Mouse (Mus musculus): Measurements from ENCODE around the gene Klhl29. TPM values are rescaled to one million over a fixed set of nuclear protein-coding genes. Genes with fewer than 3 reads are reported as not detected.

Gene Klhl29
- polyA plus RNA-seq, 1 experiment from 2014 or later: 2.0 TPM

DNA sequence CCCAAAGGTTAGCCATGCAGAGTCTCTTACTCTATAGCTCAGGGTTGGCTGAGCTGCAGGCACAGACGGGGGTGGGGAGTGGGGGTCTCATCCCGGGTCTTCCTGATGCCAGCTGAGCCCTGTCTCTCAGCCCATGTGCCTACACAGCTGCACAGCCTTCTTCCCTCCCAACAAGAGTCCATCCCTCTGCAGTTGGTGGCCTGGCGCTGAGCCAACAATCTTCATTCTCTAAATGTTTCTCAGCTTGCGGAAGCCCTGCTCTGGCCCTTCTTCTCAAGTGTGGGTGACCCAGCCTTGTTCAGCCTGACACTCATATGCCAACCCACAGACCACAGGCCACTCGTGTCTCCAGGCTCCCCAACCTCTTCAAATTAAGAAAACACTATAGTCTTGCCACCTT lies 138.4 kb downstream of the Klhl29 start:
- Histone ChIP-seq H3K27ac (ENCODE audit: low read depth, low read length) (no peak overlapping the region), H3K27me3 (ENCODE audit: control insufficient read depth, insufficient read depth, low read length) (no peaks in the 10 kb centered on the region), H3K9ac (ENCODE audit: low read length) (no peak overlapping the region), H3K4me2 (ENCODE audit: low read depth) (no peak overlapping the region), H3K4me1 (ENCODE audit: control insufficient read depth, insufficient read depth, low read length) (0 out of 2 replicates have a peak, but pooled peaks cover 3% of the 10 kb centered on the region), H3K36me3 (ENCODE audit: control insufficient read depth, insufficient read depth, low read length) (no peaks in the 10 kb centered on the region), H3K9me3 (ENCODE audit: control insufficient read depth, low read length) (no peaks in the 10 kb centered on the region), H3K4me3 (ENCODE audit: low read depth, low read length) (no peak overlapping the region)
- ATAC-seq (ENCODE audit: insufficient read depth, low FRiP score, low TSS enrichment) (no peak), DNase-seq (ENCODE audit: low spot score) (no peak)
- WGBS: 75% methylated on average over 5 of the region's 5 CpGs

DNA sequence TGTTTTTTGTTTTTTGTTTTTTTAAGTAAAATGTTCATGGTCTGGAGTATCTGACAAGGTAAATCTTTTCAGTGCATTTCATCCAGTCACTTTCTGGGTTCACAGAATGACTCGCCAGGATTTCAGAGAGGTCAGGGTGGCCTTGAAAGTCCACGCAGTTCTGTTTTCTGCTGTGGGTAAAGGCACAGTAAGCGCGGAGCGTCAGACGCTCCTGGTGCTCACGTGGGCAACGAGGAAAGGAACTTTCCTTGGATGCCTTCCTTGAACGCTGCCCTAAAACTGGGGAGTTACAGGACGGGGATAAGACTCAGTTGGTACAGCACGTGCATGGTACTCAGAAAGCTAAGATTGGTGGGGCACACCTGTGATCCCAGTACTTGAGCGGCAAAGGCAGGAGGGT lies 139.9 kb downstream of the Klhl29 start:
- no peak overlapping the region for H3K4me3 ChIP-seq (ENCODE audit: low read depth, low read length)
- ATAC-seq (ENCODE audit: insufficient read depth, low FRiP score, low TSS enrichment) (no peak), DNase-seq (ENCODE audit: low spot score) (no peak)
- H3K27ac ChIP-seq (ENCODE audit: low read depth, low read length): no peak overlapping the region
- H3K36me3 ChIP-seq (ENCODE audit: control insufficient read depth, insufficient read depth, low read length): no peaks in the 10 kb centered on the region
- H3K27me3 ChIP-seq (ENCODE audit: control insufficient read depth, insufficient read depth, low read length): no peaks in the 10 kb centered on the region
- no peak overlapping the region for H3K4me2 ChIP-seq (ENCODE audit: low read depth)
- WGBS: 90% methylated on average over 12 of the region's 12 CpGs
- H3K9ac ChIP-seq (ENCODE audit: low read length): no peak overlapping the region
- no peaks in the 10 kb centered on the region for H3K9me3 ChIP-seq (ENCODE audit: control insufficient read depth, low read length)
- H3K4me1 ChIP-seq (ENCODE audit: control insufficient read depth, insufficient read depth, low read length): 0 out of 2 replicates have a peak, but pooled peaks cover 3% of the 10 kb centered on the region

DNA sequence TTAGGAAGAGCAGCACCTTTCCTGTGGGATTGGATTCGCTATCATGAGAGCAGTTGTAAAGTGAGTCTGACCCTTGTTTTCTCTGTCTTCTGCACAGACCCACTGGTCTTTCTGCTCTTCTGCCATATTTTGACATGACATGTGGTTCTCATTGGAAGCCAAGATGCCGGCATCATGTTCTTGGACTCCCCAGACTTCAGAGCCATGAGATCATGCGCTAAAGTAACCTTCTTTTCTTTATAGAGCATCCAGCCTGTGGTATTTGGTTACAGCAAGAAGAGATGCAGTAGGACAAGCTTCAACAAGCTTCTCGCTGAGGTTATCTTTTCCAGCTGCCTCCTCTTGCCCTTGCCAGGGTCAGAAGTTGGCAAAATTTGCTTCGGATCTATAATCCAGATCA lies 145.0 kb downstream of the Klhl29 start:
- no peaks in the 10 kb centered on the region for H3K27me3 ChIP-seq (ENCODE audit: control insufficient read depth, insufficient read depth, low read length)
- no peak overlapping the region for H3K4me2 ChIP-seq (ENCODE audit: low read depth)
- H3K4me1 ChIP-seq (ENCODE audit: control insufficient read depth, insufficient read depth, low read length): no peaks in the 10 kb centered on the region
- H3K9ac ChIP-seq (ENCODE audit: low read length): no peak overlapping the region
- no peaks in the 10 kb centered on the region for H3K9me3 ChIP-seq (ENCODE audit: control insufficient read depth, low read length)
- no peak overlapping the region for H3K27ac ChIP-seq (ENCODE audit: low read depth, low read length)
- ATAC-seq (ENCODE audit: insufficient read depth, low FRiP score, low TSS enrichment) (no peak), DNase-seq (ENCODE audit: low spot score) (no peak)
- no peak overlapping the region for H3K4me3 ChIP-seq (ENCODE audit: low read depth, low read length)
- WGBS: 90% methylated on average over 5 of the region's 5 CpGs
- no peaks in the 10 kb centered on the region for H3K36me3 ChIP-seq (ENCODE audit: control insufficient read depth, insufficient read depth, low read length)

DNA sequence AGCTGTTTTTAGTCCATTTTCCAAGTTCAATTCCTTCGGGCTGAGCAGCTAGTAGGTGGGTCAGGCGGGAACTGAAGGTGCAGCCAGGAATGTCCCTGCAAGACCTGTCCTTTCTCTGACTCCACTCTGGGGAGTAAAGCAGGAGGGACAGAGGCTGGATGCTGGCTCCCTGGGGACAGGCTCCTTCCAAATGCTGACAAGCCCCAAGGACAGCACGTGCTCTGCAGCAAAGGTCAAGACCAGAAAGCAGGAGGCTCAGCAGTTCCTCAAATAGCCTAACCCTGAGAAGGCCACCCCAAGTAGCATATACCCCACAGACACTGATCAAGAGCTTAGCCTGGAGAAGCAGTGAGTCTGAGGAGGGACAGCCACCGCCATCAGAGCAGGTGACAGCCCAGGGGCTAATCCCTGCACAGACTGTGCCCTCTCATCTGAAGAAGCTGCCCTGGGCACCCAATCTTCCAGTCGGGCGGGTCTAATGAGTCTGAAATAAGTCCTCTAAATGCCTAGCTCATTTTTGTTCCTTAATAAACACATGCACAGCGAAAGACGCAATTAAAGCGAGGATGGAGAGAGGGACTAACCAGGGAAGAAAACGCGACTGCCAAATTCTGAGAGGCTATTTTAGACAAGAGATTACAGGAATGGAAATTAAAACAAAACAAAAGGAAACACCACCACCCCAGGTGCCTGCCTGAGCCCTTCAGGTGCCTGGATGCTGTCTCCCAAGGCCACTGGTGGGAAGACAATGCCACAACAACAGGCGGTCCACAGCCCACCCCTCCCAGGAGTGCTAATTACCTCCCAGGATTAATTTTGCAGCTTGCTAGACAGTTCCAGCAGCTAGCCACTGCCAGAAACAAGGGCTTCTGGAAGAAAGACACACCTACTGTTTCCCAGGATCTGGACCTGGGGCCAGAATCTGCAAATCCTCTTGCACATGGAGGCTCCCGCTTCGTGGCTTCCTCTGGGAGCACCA lies 148.5 kb downstream of the Klhl29 start:
- Histone ChIP-seq H3K27ac (ENCODE audit: low read depth, low read length) (no peak overlapping the region), H3K4me3 (ENCODE audit: low read depth, low read length) (no peak overlapping the region), H3K27me3 (ENCODE audit: control insufficient read depth, insufficient read depth, low read length) (no peaks in the 10 kb centered on the region), H3K9ac (ENCODE audit: low read length) (no peak overlapping the region), H3K9me3 (ENCODE audit: control insufficient read depth, low read length) (no peaks in the 10 kb centered on the region), H3K4me1 (ENCODE audit: control insufficient read depth, insufficient read depth, low read length) (no peaks in the 10 kb centered on the region), H3K36me3 (ENCODE audit: control insufficient read depth, insufficient read depth, low read length) (no peaks in the 10 kb centered on the region), H3K4me2 (ENCODE audit: low read depth) (no peak overlapping the region)
- WGBS: 65% methylated on average over 14 of the region's 14 CpGs
- no peak for DNase-seq (ENCODE audit: low spot score)
- ATAC-seq (ENCODE audit: insufficient read depth, low FRiP score, low TSS enrichment): no peak

DNA sequence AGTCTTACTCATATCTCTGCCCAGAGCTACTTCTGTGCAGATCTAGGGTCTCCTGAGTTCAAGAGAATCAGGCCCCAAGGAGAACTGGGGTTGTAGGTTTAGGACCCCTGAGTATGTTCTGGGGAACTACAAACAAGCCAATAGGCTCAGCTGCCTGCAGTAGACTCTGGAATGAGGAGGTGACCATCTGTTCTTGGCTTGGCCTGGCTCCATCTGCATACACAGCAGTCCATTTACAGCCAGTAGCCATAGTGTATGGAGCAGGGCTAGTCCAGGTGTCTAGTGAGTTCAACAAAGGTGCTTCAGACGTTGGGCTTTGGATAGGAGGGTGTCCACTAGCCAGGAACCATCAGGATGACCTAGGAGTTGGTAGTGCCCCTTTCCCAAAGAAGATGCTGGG lies 151.9 kb downstream of the Klhl29 start:
- DNase-seq (ENCODE audit: low spot score) (no peak), ATAC-seq (ENCODE audit: insufficient read depth, low FRiP score, low TSS enrichment) (no peak)
- H3K27ac ChIP-seq (ENCODE audit: low read depth, low read length): no peak overlapping the region
- 59% methylated on average over 1 of the region's 1 CpGs for WGBS
- no peak overlapping the region for H3K4me2 ChIP-seq (ENCODE audit: low read depth)
- no peak overlapping the region for H3K9ac ChIP-seq (ENCODE audit: low read length)
- H3K4me1 ChIP-seq (ENCODE audit: control insufficient read depth, insufficient read depth, low read length): no peaks in the 10 kb centered on the region
- H3K36me3 ChIP-seq (ENCODE audit: control insufficient read depth, insufficient read depth, low read length): no peaks in the 10 kb centered on the region
- no peak overlapping the region for H3K4me3 ChIP-seq (ENCODE audit: low read depth, low read length)
- no peaks in the 10 kb centered on the region for H3K9me3 ChIP-seq (ENCODE audit: control insufficient read depth, low read length)
- no peaks in the 10 kb centered on the region for H3K27me3 ChIP-seq (ENCODE audit: control insufficient read depth, insufficient read depth, low read length)

DNA sequence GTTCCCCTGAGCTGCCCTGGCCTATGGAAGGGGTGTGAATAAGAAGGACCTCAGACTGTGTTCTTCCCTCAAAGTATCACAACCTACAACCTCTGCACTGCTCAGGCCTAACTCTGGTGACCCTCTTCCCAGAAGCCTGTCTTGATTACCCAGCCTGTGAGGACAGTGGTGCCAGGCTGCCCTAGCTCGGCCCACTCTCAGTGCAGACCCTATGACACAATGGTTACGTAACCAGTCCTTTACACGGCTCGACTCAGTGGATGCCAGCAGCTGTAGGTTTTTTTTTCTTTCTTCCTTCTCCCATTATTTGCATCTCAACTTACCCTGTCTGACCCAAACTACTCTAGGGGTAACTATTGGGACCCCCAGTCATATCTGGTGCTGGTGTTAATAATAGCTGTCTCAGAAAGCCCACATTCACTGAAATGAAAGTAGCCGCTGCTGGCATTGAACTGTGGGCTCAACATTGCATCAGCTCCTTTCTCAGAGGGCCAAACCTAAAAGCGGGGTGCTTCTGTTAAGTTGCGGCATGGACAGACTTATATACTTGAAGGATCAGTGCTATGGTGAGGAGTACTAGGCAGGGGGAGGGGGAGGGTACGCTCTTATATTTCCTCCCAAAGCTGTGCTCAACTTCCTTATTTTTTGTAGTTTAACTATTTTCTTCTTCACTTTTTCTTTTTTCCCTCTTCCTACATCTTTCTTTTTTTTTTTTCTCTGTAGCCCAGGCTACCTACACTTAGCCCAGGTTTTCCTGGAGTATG lies 152.9 kb downstream of the Klhl29 start:
- Histone ChIP-seq H3K4me2 (ENCODE audit: low read depth) (no peak overlapping the region), H3K27ac (ENCODE audit: low read depth, low read length) (no peak overlapping the region), H3K4me3 (ENCODE audit: low read depth, low read length) (no peak overlapping the region), H3K36me3 (ENCODE audit: control insufficient read depth, insufficient read depth, low read length) (no peaks in the 10 kb centered on the region), H3K9me3 (ENCODE audit: control insufficient read depth, low read length) (no peaks in the 10 kb centered on the region), H3K4me1 (ENCODE audit: control insufficient read depth, insufficient read depth, low read length) (no peaks in the 10 kb centered on the region), H3K27me3 (ENCODE audit: control insufficient read depth, insufficient read depth, low read length) (no peaks in the 10 kb centered on the region), H3K9ac (ENCODE audit: low read length) (no peak overlapping the region)
- DNase-seq (ENCODE audit: low spot score) (no peak), ATAC-seq (ENCODE audit: insufficient read depth, low FRiP score, low TSS enrichment) (no peak)
- 93% methylated on average over 8 of the region's 8 CpGs for WGBS

DNA sequence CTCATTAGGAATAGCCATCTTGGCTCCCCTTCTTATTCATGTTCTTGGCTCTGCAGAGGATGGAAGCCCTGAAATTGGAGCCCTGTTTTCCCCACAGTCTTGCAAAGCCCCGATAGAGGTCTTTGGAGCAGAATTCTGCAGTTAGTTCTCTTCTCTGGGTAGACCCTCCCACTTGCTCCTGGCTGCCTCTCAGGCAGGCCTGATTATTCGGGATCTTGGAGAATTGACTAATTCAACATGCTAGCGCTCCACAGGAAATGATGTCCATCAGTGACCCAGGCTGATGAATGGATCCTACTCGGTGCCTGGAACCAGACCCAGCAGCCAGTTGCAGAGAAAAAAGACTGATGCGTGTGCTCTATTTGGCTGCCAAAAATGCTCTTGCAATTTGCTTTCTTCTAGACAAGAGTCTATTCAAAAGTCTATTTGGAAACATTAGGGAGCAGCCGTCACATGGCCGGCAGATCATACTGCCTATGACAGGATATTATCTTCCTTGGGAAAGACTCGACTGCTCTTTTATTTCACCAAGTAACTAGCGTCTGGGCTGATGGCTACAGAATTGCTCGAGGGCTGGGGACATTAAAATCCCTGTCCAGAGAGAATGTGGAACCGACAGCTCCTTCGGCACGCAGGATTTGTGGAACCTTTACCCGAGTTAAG lies 155.4 kb downstream of the Klhl29 start:
- Histone ChIP-seq H3K27ac (ENCODE audit: low read depth, low read length) (no peak overlapping the region), H3K9me3 (ENCODE audit: control insufficient read depth, low read length) (no peaks in the 10 kb centered on the region), H3K4me1 (ENCODE audit: control insufficient read depth, insufficient read depth, low read length) (peaks cover 8% of the 10 kb centered on the region), H3K4me2 (ENCODE audit: low read depth) (no peak overlapping the region), H3K27me3 (ENCODE audit: control insufficient read depth, insufficient read depth, low read length) (no peaks in the 10 kb centered on the region), H3K36me3 (ENCODE audit: control insufficient read depth, insufficient read depth, low read length) (no peaks in the 10 kb centered on the region), H3K4me3 (ENCODE audit: low read depth, low read length) (no peak overlapping the region), H3K9ac (ENCODE audit: low read length) (no peak overlapping the region)
- DNase-seq (ENCODE audit: low spot score): no peak
- 75% methylated on average over 14 of the region's 14 CpGs for WGBS
- ATAC-seq (ENCODE audit: insufficient read depth, low FRiP score, low TSS enrichment): no peak

DNA sequence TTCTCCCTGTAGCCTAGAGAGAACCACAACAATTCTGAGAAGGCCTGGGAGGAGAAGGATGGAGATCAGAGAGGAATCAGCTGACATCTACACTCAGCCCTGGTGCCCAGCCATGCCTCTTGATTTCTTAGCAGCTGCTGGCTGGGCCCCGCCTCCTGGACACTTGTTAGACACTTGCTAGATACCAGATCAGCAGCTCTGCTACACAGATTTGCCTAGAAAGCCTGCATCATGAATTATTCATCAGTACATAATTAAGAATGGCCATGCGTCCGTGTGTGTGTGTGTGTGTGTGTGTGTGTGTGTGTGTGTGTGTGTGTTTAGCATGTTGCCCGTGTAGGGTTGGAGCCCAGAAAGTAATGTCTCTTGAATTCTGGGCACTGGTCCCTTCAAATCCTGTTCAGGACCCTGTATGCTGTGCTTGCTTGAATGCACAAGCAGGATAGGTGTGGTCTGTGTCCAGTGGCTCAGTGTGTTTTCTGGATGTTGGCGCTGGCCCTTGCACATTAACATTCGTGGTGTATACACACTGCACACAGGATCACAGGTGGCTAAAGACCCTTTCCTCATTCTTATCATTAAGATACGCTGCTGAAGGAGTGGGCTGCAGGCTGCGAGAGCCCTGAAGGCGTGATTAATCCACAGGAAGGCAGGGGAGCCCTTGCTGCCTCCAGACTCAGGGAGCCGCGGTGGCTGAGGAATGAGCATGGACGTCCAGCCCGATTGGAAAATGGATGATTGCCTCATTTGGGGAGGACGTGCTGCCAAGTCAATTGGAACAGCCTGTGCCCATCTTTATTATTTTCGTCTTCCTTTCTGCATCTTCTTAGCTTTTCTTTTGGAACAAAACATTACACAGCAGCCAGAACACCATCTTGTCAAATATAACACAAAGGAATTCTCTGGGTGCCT lies 159.4 kb downstream of the Klhl29 start:
- no peaks in the 10 kb centered on the region for H3K27me3 ChIP-seq (ENCODE audit: control insufficient read depth, insufficient read depth, low read length)
- no peak overlapping the region for H3K9ac ChIP-seq (ENCODE audit: low read length)
- ATAC-seq (ENCODE audit: insufficient read depth, low FRiP score, low TSS enrichment) (peak; percentile 76), DNase-seq (ENCODE audit: low spot score) (peak; percentile 67)
- H3K9me3 ChIP-seq (ENCODE audit: control insufficient read depth, low read length): no peaks in the 10 kb centered on the region
- no peak overlapping the region for H3K4me2 ChIP-seq (ENCODE audit: low read depth)
- WGBS: 70% methylated on average over 15 of the region's 15 CpGs
- H3K4me1 ChIP-seq (ENCODE audit: control insufficient read depth, insufficient read depth, low read length): peaks cover 8% of the 10 kb centered on the region
- no peak overlapping the region for H3K4me3 ChIP-seq (ENCODE audit: low read depth, low read length)
- H3K36me3 ChIP-seq (ENCODE audit: control insufficient read depth, insufficient read depth, low read length): no peaks in the 10 kb centered on the region
- H3K27ac ChIP-seq (ENCODE audit: low read depth, low read length): peak overlapping the region; percentile 46; the same call in 1 of the 2 replicates

Measured in neural tube, embryonic 11.5 days (tissue).